Mouse (Mus musculus) spleen, postnatal 36 days (tissue): Measurements from ENCODE around the gene Gm3115.
"Not testable (repeated sequence)": the region's sequence is repeated elsewhere in the genome, so short reads cannot be mapped to it uniquely, and the experiment has no call there.

Experiments
- DNase-seq, 2 experiments: peaks; one replicate each; pipeline ENCODE4 v3.0.0; 2022; ENCODE audit warnings: low spot score in 2 of 2, mixed read lengths in 1 of 2

The Gm3115 gene

DNA sequence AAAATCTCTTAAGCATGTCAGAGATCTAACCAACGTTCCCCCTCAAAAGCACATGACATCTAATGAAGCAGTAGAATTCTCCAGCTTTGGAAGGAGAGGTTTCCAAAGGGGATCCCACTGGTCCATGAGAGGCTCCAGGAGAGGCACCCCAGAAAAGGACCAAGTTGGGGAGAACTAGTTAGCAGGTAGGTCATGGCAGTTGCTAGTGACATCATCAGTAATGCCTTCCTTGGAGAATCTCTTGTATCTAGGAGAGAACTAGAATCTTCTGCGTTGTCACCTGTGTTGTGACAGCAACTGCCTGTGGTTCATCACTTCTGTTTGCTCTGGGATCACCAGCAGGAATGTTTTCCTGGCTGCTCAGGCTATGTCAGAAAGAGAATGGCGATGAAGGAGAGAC lies at the start of gene Gm3115:
TSS of gene Gm3115 (plus strand) at position 301 of the 400 bp plus-strand sequence.
- DNase-seq, result not testable (repeated sequence)

DNA sequence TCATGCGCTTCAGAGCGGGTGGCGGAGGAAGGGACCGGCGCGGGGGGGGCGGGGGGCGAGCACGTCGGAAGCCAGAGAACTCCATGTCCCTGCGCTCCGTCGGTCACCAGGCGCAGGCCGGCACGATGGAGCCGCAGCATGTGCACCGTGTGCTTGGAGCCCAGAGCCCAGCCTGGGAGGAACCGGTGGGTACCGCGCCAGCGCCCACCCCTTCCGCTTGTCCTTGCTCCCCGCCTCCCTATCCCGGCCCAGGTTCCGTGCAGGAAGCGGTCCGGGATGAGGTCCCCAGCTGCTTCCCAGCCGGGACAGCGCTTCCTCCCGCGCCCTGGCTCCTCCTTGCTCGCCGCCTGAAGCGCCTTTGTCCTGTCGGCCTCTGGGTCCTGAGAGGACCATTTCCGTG lies 26.5 kb downstream of the Gm3115 start, which contains the start of gene Gm8108:
TSS of gene Gm8108 (plus strand) at position 101 of the 400 bp plus-strand sequence.
- DNase-seq, result not testable (repeated sequence)

DNA sequence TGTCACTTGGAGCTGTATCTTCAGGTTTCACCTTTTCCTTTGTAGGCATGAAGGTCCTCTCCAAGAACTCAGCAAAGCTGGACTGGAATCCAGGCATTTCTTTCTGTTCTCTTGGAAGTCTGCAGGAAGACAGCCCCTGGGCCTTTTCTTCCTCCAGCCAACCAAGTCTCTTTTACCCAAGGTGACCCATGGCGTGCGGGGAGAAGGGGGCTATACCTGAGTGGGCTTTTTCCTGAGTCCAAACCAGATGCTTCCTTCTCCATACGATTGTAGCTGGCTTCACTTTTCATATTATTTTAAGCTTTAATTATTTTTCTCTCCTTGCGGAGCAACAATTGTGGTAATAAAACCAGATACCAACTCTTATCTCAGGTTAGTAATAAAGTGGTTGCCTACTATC lies 57.7 kb downstream of the Gm3115 start:
- DNase-seq, result not testable (repeated sequence)
